Mouse (Mus musculus) brain, adult 10 weeks (tissue): Measurements from ENCODE around the gene Slc25a20. TPM values are rescaled to one million over a fixed set of nuclear protein-coding genes. Genes with fewer than 3 reads are reported as not detected.

Source experiments
- polyA plus RNA-seq: library from polyadenylated mRNA; stranded (reverse); fragments of 350-450 nt; fragmentation: Illumina TruSeq; extraction: RNeasy Lipid Tissue Mini Kit (QIAGEN cat#74804); gene quantifications from one replicate; pipeline ENCODE4 v1.2.3, GENCODE M21; 2015; ENCODE audit warnings: low read depth, low replicate concordance

The Slc25a20 gene
- polyA plus RNA-seq: 19.6 TPM

GRCm38 (mm10) chr9:108661677-108662612 is at the start of gene Slc25a20:
Gene Slc25a20, plus strand, starts transcription at chr9:108662088.

GRCm38 (mm10) chr9:108648611-108649560 is 13.0 kb upstream of the Slc25a20 start, which contains the start of gene Arih2:
Gene Arih2, minus strand, starts transcription at chr9:108649386.

DNA sequence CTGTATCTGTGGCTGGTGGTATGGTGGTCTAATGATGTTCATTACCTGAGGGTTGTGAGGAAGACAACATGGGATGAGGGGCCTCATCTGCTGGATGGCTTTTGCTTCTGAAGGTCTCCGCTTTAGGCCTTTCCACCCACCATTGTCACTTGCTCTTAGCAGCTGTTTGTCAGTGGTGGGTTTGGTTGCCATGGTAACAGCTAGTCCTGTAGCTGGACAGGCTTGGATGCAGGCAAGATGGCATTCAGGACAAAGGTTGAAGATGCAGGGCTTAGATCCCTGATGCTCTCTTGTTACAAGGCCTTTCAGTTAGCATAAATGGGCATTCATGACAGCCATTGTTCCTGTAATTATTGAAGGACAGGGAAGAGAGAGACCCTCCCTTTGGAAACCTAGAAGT is 27.2 kb downstream of the Slc25a20 start, which contains the start of gene Prkar2a:
Gene Prkar2a (plus strand): TSS at position 209 of the 400 bp plus-strand sequence.

Other genes with a start within 250 kb of the Slc25a20 start
- 0.54 TPM for gene Ccdc36, start 233.6 kb upstream of the Slc25a20 start, polyA plus RNA-seq
- gene BC048562, start 225.6 kb upstream of the Slc25a20 start, polyA plus RNA-seq: not detected
- gene Ccdc71, start 201.6 kb upstream of the Slc25a20 start, polyA plus RNA-seq: 21.9 TPM
- gene Klhdc8b, start 200.5 kb upstream of the Slc25a20 start, polyA plus RNA-seq: 26.8 TPM
- 20.5 TPM for gene Lamb2, start 182.4 kb upstream of the Slc25a20 start, polyA plus RNA-seq
- gene Usp19, start 171.5 kb upstream of the Slc25a20 start, polyA plus RNA-seq: 95.0 TPM
- gene Qars, start 154.4 kb upstream of the Slc25a20 start, polyA plus RNA-seq: 70.9 TPM
- gene Qrich1, start 145.3 kb upstream of the Slc25a20 start, polyA plus RNA-seq: 77.0 TPM
- 66.7 TPM for gene Impdh2, start 101.8 kb upstream of the Slc25a20 start, polyA plus RNA-seq
- 58.9 TPM for gene Ndufaf3, start 94.7 kb upstream of the Slc25a20 start, polyA plus RNA-seq
- 120 TPM for gene Dalrd3, start 92.2 kb upstream of the Slc25a20 start, polyA plus RNA-seq
- 78.4 TPM for gene Wdr6, start 83.3 kb upstream of the Slc25a20 start, polyA plus RNA-seq
- 93.6 TPM for gene P4htm, start 64.4 kb upstream of the Slc25a20 start, polyA plus RNA-seq
- 39.4 TPM for gene Arih2, start 12.7 kb upstream of the Slc25a20 start, polyA plus RNA-seq
- 37.8 TPM for gene Prkar2a, start 27.2 kb downstream of the Slc25a20 start, polyA plus RNA-seq
- 163 TPM for gene Ip6k2, start 121.7 kb downstream of the Slc25a20 start, polyA plus RNA-seq
- 48.6 TPM for gene Nckipsd, start 146.3 kb downstream of the Slc25a20 start, polyA plus RNA-seq
- gene Celsr3, start 164.2 kb downstream of the Slc25a20 start, polyA plus RNA-seq: 27.4 TPM
- gene Slc26a6, start 191.2 kb downstream of the Slc25a20 start, polyA plus RNA-seq: 14.9 TPM